Mouse (Mus musculus): ENCODE results near the gene Zfp784.
A peak's percentile ranks its signal among the peaks of the same experiment; 100 is the strongest.
"Not testable (repeated sequence)": the region's sequence is repeated elsewhere in the genome, so short reads cannot be mapped to it uniquely, and the experiment has no call there.

The Zfp784 gene

GRCm38 (mm10) chr7:5019576-5019975, 18.7 kb downstream of the Zfp784 start:
- DNase-seq = not testable (repeated sequence)

- DNase-seq = no peak
Measured at GRCm38 (mm10) chr7:5017931-5018330, 20.3 kb downstream of the Zfp784 start.

- peak in 1 of 2 experiments; percentile 51 for DNase-seq
Measured at GRCm38 (mm10) chr7:5017352-5017751, 20.9 kb downstream of the Zfp784 start.

- no peak for DNase-seq
Measured at GRCm38 (mm10) chr7:5016920-5017319, 21.3 kb downstream of the Zfp784 start.

GRCm38 (mm10) chr7:5016057-5016456, 22.2 kb downstream of the Zfp784 start:
- no peak for DNase-seq

GRCm38 (mm10) chr7:5015118-5016001, 22.9 kb downstream of the Zfp784 start, which contains the start of gene Gm44973:
Gene Gm44973 (plus strand): TSS chr7:5015496.
- DNase-seq = peak; percentile 88 to 90

- DNase-seq = peak; percentile 95 to 96
Measured at GRCm38 (mm10) chr7:5014251-5015117, 23.8 kb downstream of the Zfp784 start, which contains the start of the genes Zfp524 and Fiz1. Gene Zfp524 (plus strand): TSS chr7:5014415. Gene Fiz1 (minus strand): TSS chr7:5014697.

GRCm38 (mm10) chr7:5012681-5013513, 25.3 kb downstream of the Zfp784 start:
- no peak for DNase-seq

- no peak for DNase-seq
Measured at GRCm38 (mm10) chr7:5008229-5008628, 30.0 kb downstream of the Zfp784 start.

GRCm38 (mm10) chr7:5002876-5003275, 35.4 kb downstream of the Zfp784 start:
- not testable (repeated sequence) for DNase-seq

- no peak for DNase-seq
Measured at GRCm38 (mm10) chr7:4999876-5000275, 38.4 kb downstream of the Zfp784 start.

- DNase-seq = no peak
Measured at GRCm38 (mm10) chr7:4996934-4997333, 41.3 kb downstream of the Zfp784 start.

- peak; percentile 95 for DNase-seq
Measured at GRCm38 (mm10) chr7:4996003-4996895, 42.0 kb downstream of the Zfp784 start, which contains the start of gene Zfp579. Gene Zfp579 (minus strand): TSS chr7:4996158.

- no peak for DNase-seq
Measured at GRCm38 (mm10) chr7:4995268-4996002, 42.8 kb downstream of the Zfp784 start.

GRCm38 (mm10) chr7:4993999-4994788, 44.1 kb downstream of the Zfp784 start:
- peak; percentile 47 to 55 for DNase-seq

- DNase-seq = peak; percentile 25 to 33
Measured at GRCm38 (mm10) chr7:4993347-4993998, 44.8 kb downstream of the Zfp784 start.

- DNase-seq = no peak
Measured at GRCm38 (mm10) chr7:4988250-4988649, 50.0 kb downstream of the Zfp784 start.

Measured in cerebellum, adult 18-20 months (tissue).